Mouse (Mus musculus) cerebellum, postnatal 36 days (tissue): ENCODE data around the gene Vmn1r207-ps.
"Not testable (repeated sequence)": the region's sequence is repeated elsewhere in the genome, so short reads cannot be mapped to it uniquely, and the experiment has no call there.

ENCODE experiments used
- DNase-seq, 2 experiments: peaks; one replicate each; pipeline ENCODE4 v3.0.0; 2021 to 2022; ENCODE audit warnings: mixed read lengths in 2 of 2

Vmn1r207-ps gene

DNA sequence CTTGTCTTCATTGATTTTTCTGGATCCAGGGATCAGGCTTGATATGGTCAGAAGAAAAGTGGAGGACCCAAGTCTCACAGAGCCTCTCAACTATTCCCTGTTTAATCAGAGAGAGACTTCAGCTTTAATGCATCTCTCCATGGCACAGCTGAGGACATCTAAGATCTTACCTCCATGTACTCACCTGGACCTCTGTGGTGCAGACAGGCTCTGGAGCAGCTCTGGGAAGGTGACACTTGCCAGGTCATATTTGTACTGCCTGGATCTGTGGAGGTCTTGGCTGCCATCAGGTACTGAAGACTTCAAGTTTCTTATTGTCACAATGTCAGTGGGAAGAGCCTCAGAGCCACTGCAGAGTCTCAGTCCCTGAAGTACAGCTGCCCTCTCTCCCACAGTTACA lies at the start of gene Vmn1r207-ps:
Vmn1r207-ps (minus strand) TSS at position 101 of the 400 bp plus-strand sequence.
- not testable (repeated sequence) for DNase-seq

DNA sequence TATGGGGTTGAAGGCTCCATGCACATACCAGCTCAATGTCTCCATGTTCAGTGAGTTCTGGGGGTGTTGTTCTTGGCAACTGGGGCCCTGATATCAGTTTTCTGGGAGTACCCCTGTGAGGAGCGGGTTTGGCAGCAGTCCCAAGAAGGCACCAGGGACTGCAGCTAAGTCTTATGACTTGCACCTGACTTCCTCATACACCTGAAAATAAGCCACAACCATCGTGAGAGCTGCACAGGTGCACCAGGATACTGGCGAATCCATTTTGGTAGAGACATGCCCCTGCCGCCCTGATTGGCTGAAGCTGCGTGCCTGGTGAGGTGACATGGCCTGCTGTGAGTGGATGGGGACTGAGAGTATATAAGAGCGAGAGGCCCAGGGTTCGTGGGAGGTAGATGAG lies 47.9 kb upstream of the Vmn1r207-ps start, which contains the start of gene Vmn1r208:
Vmn1r208 (minus strand) TSS at position 101 of the 400 bp plus-strand sequence.
- not testable (repeated sequence) for DNase-seq

DNA sequence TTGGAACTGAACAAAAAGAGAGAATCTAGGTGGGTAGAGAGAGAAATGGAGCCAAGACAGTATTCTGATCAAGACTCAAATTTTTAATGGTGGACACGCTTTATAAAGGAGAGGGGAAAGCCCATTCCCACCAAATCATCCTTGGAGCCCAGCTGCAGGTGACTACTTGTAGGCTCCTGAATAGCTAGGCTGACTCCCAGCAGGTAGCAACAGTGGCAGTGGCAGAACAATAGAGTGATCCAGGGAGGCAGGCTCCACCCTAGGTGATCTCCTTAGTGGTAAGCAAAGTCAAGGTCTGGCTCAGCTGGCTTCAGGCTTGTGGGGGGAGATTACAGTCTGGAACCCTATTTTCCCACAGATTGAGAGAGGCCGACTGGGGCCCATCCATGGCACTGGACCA lies 42.2 kb upstream of the Vmn1r207-ps start:
- DNase-seq: not testable (repeated sequence)

DNA sequence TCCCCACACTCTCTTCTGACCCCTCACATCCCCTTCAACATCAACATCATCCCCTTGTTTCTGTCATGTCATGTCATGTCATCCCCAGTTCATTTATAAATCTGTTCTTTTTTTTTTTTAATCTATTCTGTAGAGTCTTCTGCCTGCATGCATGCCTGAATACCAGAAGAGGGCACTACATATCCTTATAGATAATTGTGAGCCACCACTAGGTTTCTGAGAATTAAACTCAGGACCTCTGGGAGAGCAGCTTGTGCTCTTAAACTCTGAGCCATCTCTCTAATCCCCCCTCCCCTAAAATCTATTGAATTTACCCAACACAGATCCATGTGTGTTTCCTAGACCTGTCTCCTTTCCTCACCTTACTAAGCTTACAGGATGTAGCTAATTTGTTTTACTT lies 18.1 kb upstream of the Vmn1r207-ps start:
- DNase-seq: no peak

DNA sequence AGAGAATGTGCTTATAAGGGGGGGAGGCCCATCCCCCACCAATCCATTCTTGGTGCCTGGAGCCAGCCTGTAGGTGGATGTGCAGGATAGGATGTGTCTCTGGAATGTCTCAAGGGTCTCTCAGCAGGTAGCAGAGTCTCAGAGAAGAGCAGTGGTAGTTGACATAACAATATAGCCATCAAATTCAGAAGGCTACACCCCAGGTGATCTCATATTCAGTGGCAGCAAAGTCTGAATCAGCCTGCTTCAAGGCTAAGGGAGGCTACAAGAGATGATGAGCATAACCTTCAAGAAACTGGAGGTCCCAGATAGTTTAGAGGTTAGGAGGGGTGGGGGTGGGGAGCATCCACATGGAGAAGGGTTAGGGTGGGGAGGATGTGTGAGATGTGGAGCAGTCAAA lies 22.5 kb downstream of the Vmn1r207-ps start:
- not testable (repeated sequence) for DNase-seq

DNA sequence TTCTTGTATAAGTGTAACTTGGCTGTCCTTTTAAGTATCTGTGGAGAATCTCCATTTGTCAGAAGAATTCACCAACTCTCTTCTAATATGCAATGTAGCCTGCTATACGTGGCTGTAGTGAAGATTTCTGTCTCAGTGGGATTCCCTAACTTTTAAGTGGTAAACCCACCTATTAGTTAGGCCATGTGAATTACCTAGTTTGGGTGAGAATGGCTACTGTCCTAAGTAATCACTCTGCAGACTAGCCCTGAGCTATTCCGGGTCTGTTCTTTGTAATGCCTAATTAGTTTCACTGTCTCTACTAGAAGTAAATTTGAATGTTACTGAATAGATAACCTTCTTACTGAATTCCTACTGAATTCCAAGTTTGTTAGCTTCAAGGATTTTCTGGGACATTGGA lies 26.5 kb downstream of the Vmn1r207-ps start:
- not testable (repeated sequence) for DNase-seq
